Mouse (Mus musculus) bone marrow macrophage, adult 2 months (primary cell): ENCODE results near the gene Ngef.

Experiments used
- CTCF ChIP-seq: IDR thresholded peaks from 2 replicates; pipeline ENCODE4 v1.5.1; 2012; ENCODE audit warnings: low read depth, mild to moderate bottlenecking, low read length, moderate library complexity
- POLR2A ChIP-seq: IDR thresholded peaks from 2 replicates; pipeline ENCODE4 v1.6.1; 2012; ENCODE audit warnings: mild to moderate bottlenecking, low read depth, low read length, borderline replicate concordance

GRCm38 (mm10) chr1:87574353-87574752 is 683 bp upstream of the Ngef start:
- TF ChIP-seq CTCF, result no peak
- TF ChIP-seq POLR2A, result no peak
